Mouse (Mus musculus) embryonic facial prominence, embryonic 13.5 days (tissue): Measurements from ENCODE around the gene Tesc. TPM values are rescaled to one million over a fixed set of nuclear protein-coding genes. Genes with fewer than 3 reads are reported as not detected.

Experiments used
- ATAC-seq: fragments of 200-750 bp; cut with Nextera tagmentation; 2 replicates; pipeline ENCODE4 v1.8.0; 2017; ENCODE audit warnings: low read depth; ENCODE audit not compliant: insufficient number of reproducible peaks, insufficient read depth, low FRiP score, low TSS enrichment
- H3K27ac ChIP-seq: fragments of 300-500 bp; sonication (generic); 2 replicates; pipeline ENCODE4 v1.5.1; 2015; ENCODE audit warnings: moderate library complexity, mild to moderate bottlenecking, inconsistent platforms
- H3K27me3 ChIP-seq: fragments of 300-500 bp; sonication (generic); 2 replicates; pipeline ENCODE4 v1.6.1; 2015; ENCODE audit warnings: mild to moderate bottlenecking, inconsistent platforms
- H3K36me3 ChIP-seq: fragments of 300-500 bp; sonication (generic); 2 replicates; pipeline ENCODE4 v1.6.1; 2015; ENCODE audit warnings: mild to moderate bottlenecking, inconsistent platforms
- H3K4me1 ChIP-seq: fragments of 300-500 bp; sonication (generic); 2 replicates; pipeline ENCODE4 v1.6.1; 2015; ENCODE audit warnings: inconsistent platforms
- H3K4me2 ChIP-seq: fragments of 300-500 bp; sonication (generic); 2 replicates; pipeline ENCODE4 v1.6.1; 2015; ENCODE audit warnings: moderate library complexity, mild to moderate bottlenecking, inconsistent platforms
- H3K4me3 ChIP-seq: fragments of 300-500 bp; sonication (generic); 2 replicates; pipeline ENCODE4 v1.5.1; 2015; ENCODE audit warnings: mild to moderate bottlenecking, inconsistent platforms
- H3K9ac ChIP-seq: fragments of 300-500 bp; sonication (generic); 2 replicates; pipeline ENCODE4 v1.6.1; 2015; ENCODE audit warnings: mild to moderate bottlenecking, inconsistent platforms
- H3K9me3 ChIP-seq: fragments of 300-500 bp; sonication (generic); 2 replicates; pipeline ENCODE4 v1.6.1; 2016; ENCODE audit warnings: inconsistent platforms
- WGBS: fragments of 180-500 bp; shearing (Covaris S2); methylation state at CpG from one replicate; pipeline ENCODE4 v1.1.7; 2015; ENCODE audit warnings: mixed read lengths; 5-methylcytosine and 5-hydroxymethylcytosine counted together
- polyA plus RNA-seq: library from polyadenylated mRNA; unstranded; fragments of >200 nt; fragmentation: Nextera tagmentation; extraction: Ambion mirVana; gene quantifications from 2 replicates; pipeline ENCODE4 v1.2.1, GENCODE M21; 2015

The Tesc gene
- polyA plus RNA-seq, 1 experiment from 2014 or later, result 7.3 TPM

DNA sequence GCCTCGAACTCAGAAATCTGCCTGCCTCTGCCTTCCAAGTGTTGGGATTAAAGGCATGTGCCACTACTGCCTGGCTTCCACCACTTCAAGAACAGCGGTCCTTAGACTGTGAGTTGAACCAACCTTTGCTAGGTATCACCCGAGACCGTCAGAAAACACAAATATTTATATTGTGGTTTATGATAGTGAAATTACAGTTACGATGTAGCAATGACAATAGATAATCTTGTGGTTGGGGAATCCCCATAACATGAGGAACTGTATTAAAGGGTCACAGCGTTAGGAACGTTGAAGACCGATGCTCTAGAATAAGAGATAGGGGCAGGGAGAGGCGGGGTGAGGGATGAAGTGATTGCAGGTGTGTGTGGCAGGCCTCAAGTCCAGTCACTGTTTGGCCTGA lies 17.8 kb downstream of the Tesc start:
- H3K27ac ChIP-seq, result no peak overlapping the region
- no peaks in the 10 kb centered on the region for H3K27me3 ChIP-seq
- ATAC-seq, result no peak
- no peak overlapping the region for H3K4me2 ChIP-seq
- WGBS, result 95% methylated on average over 9 of the region's 9 CpGs
- no peaks in the 10 kb centered on the region for H3K4me1 ChIP-seq
- no peaks in the 10 kb centered on the region for H3K9me3 ChIP-seq
- no peak overlapping the region for H3K4me3 ChIP-seq
- no peaks in the 10 kb centered on the region for H3K36me3 ChIP-seq
- H3K9ac ChIP-seq, result no peak overlapping the region

GRCm38 (mm10) chr5:118047091-118047757 lies 19.7 kb downstream of the Tesc start:
- no peak for ATAC-seq
- no peaks in the 10 kb centered on the region for H3K9me3 ChIP-seq
- H3K4me1 ChIP-seq, result no peaks in the 10 kb centered on the region
- H3K4me2 ChIP-seq, result no peak overlapping the region
- no peaks in the 10 kb centered on the region for H3K27me3 ChIP-seq
- H3K9ac ChIP-seq, result no peak overlapping the region
- H3K4me3 ChIP-seq, result no peak overlapping the region
- no peaks in the 10 kb centered on the region for H3K36me3 ChIP-seq
- no peak overlapping the region for H3K27ac ChIP-seq
- 85% methylated on average over 14 of the region's 14 CpGs for WGBS

GRCm38 (mm10) chr5:118048412-118048811 lies 20.9 kb downstream of the Tesc start:
- no peak for ATAC-seq
- no peaks in the 10 kb centered on the region for H3K36me3 ChIP-seq
- no peaks in the 10 kb centered on the region for H3K9me3 ChIP-seq
- H3K9ac ChIP-seq, result no peak overlapping the region
- no peaks in the 10 kb centered on the region for H3K27me3 ChIP-seq
- WGBS, result 85% methylated on average over 4 of the region's 4 CpGs
- no peak overlapping the region for H3K27ac ChIP-seq
- no peak overlapping the region for H3K4me3 ChIP-seq
- no peaks in the 10 kb centered on the region for H3K4me1 ChIP-seq
- H3K4me2 ChIP-seq, result no peak overlapping the region

- Histone ChIP-seq H3K36me3 (no peaks in the 10 kb centered on the region), H3K4me3 (no peak overlapping the region), H3K27me3 (no peaks in the 10 kb centered on the region), H3K9me3 (no peaks in the 10 kb centered on the region), H3K9ac (no peak overlapping the region), H3K4me1 (no peaks in the 10 kb centered on the region), H3K27ac (no peak overlapping the region), H3K4me2 (no peak overlapping the region)
- WGBS, result 80% methylated on average over 5 of the region's 5 CpGs
- no peak for ATAC-seq
Observed at GRCm38 (mm10) chr5:118048928-118049327, 21.4 kb downstream of the Tesc start.

DNA sequence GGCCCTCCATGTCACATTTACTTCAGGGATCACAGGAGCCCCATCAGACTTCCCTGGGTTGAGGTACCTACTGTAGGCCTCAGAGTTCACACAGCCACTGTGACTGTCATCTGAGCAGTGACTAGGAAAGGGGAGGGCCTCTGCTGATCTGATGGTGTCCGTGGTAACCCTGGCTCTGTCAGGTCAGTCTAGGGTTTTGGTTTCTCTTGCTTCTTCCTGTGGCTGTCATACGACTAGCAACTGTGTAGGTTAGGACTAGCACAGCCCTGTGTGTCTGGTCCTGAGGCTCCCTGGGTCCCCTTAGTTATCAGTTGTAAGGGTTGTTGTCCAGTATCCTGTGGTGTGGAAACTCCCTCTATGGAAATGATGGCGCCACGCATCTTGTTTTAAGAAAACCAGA lies 23.2 kb downstream of the Tesc start:
- H3K9me3 ChIP-seq, result no peaks in the 10 kb centered on the region
- ATAC-seq, result no peak
- no peak overlapping the region for H3K4me3 ChIP-seq
- no peaks in the 10 kb centered on the region for H3K27me3 ChIP-seq
- 76% methylated on average over 4 of the region's 4 CpGs for WGBS
- H3K27ac ChIP-seq, result no peak overlapping the region
- H3K9ac ChIP-seq, result no peak overlapping the region
- H3K36me3 ChIP-seq, result no peaks in the 10 kb centered on the region
- H3K4me1 ChIP-seq, result no peaks in the 10 kb centered on the region
- no peak overlapping the region for H3K4me2 ChIP-seq

DNA sequence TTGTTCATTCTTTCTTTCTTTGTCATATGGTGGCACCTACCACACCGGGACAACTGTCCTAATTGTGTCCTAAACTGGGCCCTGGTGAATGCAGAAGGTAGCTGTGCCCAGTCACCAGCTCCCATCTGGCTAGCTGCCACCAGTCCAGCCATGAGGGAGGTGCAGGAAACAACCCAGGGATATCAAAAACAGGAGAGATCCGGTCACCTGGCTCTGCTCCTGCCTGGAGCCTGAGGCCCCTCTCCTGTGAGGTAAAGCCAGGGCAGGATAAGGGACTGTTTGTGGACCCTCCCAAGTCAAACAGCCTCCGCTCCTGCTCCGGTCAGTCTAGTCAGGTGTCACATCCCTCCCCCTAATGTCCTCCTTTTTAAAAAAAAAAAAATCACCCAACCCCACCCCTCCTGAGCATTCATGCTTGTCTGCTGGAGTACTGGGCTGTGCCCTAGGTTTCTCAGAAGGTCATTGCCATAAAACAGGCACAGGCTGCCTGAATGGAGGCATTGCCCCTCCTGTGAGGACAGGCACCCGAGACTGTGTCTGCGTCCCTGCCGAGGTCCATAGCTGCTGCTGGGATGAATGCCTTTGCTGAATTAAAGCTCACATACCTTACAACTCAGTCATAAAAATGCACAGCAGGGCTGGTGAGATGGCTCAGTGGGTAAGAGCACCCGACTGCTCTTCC lies 24.6 kb downstream of the Tesc start:
- Histone ChIP-seq H3K27ac (no peak overlapping the region), H3K4me2 (no peak overlapping the region), H3K9me3 (no peaks in the 10 kb centered on the region), H3K4me1 (peaks cover 2% of the 10 kb centered on the region; the same call in 1 of the 2 replicates), H3K9ac (no peak overlapping the region), H3K4me3 (no peak overlapping the region), H3K27me3 (no peaks in the 10 kb centered on the region), H3K36me3 (no peaks in the 10 kb centered on the region)
- 83% methylated on average over 8 of the region's 8 CpGs for WGBS
- ATAC-seq, result no peak

DNA sequence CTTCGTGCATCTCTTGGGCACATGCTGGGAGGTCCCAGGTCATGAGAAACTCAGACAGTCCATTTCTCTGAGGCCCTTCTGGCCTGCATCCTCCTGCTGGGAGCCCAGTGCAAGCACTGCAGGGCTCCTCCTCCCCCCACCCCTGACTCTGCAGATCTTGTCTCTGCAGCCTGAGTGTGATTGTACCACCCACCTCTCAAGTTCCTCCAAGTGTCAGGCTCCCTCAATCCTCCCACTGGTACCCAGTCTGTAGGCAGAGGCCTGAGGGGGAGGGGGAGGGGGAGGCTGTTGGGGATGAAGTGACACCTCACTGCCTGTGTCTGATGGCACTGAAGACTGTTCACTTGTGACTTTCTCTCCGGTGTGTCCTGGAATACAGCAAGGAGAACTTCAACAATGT lies 25.7 kb downstream of the Tesc start:
- 94% methylated on average over 2 of the region's 2 CpGs for WGBS
- Histone ChIP-seq H3K4me1 (peaks cover 13% of the 10 kb centered on the region), H3K27ac (no peak overlapping the region), H3K27me3 (no peaks in the 10 kb centered on the region), H3K9me3 (no peaks in the 10 kb centered on the region), H3K9ac (no peak overlapping the region), H3K4me2 (no peak overlapping the region), H3K36me3 (no peaks in the 10 kb centered on the region), H3K4me3 (no peak overlapping the region)
- ATAC-seq, result no peak

- Histone ChIP-seq H3K27ac (no peak overlapping the region; the same call in 1 of the 2 replicates), H3K9ac (no peak overlapping the region), H3K4me3 (no peak overlapping the region), H3K4me2 (no peak overlapping the region), H3K4me1 (peaks cover 14% of the 10 kb centered on the region), H3K36me3 (peaks cover 8% of the 10 kb centered on the region; the same call in 1 of the 2 replicates), H3K27me3 (no peaks in the 10 kb centered on the region), H3K9me3 (no peaks in the 10 kb centered on the region)
- no peak for ATAC-seq
- 35% methylated on average over 8 of the region's 8 CpGs for WGBS
Observed at GRCm38 (mm10) chr5:118057508-118058111, 30.1 kb downstream of the Tesc start.

- no peak overlapping the region for H3K27ac ChIP-seq
- no peak for ATAC-seq
- H3K4me3 ChIP-seq, result no peak overlapping the region
- H3K4me1 ChIP-seq, result peaks cover 14% of the 10 kb centered on the region
- 92% methylated on average over 10 of the region's 10 CpGs for WGBS
- H3K4me2 ChIP-seq, result no peak overlapping the region
- no peaks in the 10 kb centered on the region for H3K9me3 ChIP-seq
- H3K36me3 ChIP-seq, result peaks cover 12% of the 10 kb centered on the region; the same call in 1 of the 2 replicates
- no peak overlapping the region for H3K9ac ChIP-seq
- H3K27me3 ChIP-seq, result no peaks in the 10 kb centered on the region
Observed at GRCm38 (mm10) chr5:118058858-118059257, 31.3 kb downstream of the Tesc start.

DNA sequence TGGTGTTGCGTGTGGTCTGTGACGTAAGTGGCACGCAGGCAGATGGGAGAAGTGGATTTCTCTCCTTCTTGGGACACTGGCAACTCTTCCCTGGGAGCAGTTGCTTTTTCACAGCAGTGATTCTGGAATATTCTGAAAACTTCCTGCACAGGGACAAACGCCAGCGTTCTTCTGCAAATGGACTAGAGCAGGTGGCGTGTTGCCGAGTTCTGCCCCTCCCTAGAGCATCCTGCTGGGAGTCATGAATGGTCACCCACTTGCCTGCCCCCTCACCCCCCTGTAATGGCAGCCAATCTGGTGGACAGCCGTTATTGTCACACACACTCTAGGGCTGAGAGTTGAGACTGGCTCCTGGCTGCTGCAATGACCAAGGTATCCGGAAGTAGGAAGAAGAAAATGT lies 32.1 kb downstream of the Tesc start:
- H3K4me1 ChIP-seq, result peaks cover 14% of the 10 kb centered on the region
- H3K27ac ChIP-seq, result no peak overlapping the region
- H3K4me3 ChIP-seq, result no peak overlapping the region
- peaks cover 17% of the 10 kb centered on the region for H3K36me3 ChIP-seq
- no peaks in the 10 kb centered on the region for H3K27me3 ChIP-seq
- H3K9ac ChIP-seq, result no peak overlapping the region
- H3K4me2 ChIP-seq, result no peak overlapping the region
- ATAC-seq, result no peak
- H3K9me3 ChIP-seq, result no peaks in the 10 kb centered on the region
- WGBS, result 86% methylated on average over 9 of the region's 9 CpGs

GRCm38 (mm10) chr5:118061391-118061790 lies 33.8 kb downstream of the Tesc start:
- no peak for ATAC-seq
- H3K4me3 ChIP-seq, result no peak overlapping the region
- 93% methylated on average over 18 of the region's 18 CpGs for WGBS

GRCm38 (mm10) chr5:118063181-118063621 lies 35.7 kb downstream of the Tesc start:
- peaks cover 1% of the 10 kb centered on the region; the same call in 1 of the 2 replicates for H3K4me1 ChIP-seq
- H3K9me3 ChIP-seq, result no peaks in the 10 kb centered on the region
- ATAC-seq, result no peak
- no peak overlapping the region for H3K9ac ChIP-seq
- no peak overlapping the region for H3K27ac ChIP-seq
- H3K27me3 ChIP-seq, result no peaks in the 10 kb centered on the region
- H3K4me3 ChIP-seq, result no peak overlapping the region
- H3K36me3 ChIP-seq, result peaks cover 52% of the 10 kb centered on the region
- H3K4me2 ChIP-seq, result no peak overlapping the region
- 88% methylated on average over 8 of the region's 8 CpGs for WGBS

More at GRCm38 (mm10) chr5:118061391-118061790, 33.8 kb downstream of the Tesc start:
- Histone ChIP-seq H3K36me3 (peaks cover 34% of the 10 kb centered on the region), H3K27ac (no peak overlapping the region), H3K27me3 (no peaks in the 10 kb centered on the region), H3K4me1 (peaks cover 14% of the 10 kb centered on the region), H3K9ac (no peak overlapping the region), H3K4me2 (no peak overlapping the region), H3K9me3 (no peaks in the 10 kb centered on the region)
